Mouse (Mus musculus) cerebellum, adult 2 months (tissue): Measurements from ENCODE around the gene Rhou.

Source experiments
- CTCF ChIP-seq: fragments of 200-500 bp; IDR thresholded peaks from 2 replicates; pipeline ENCODE4 v1.5.1; 2011; ENCODE audit warnings: low read depth, mild to moderate bottlenecking, control low read depth, low read length, moderate library complexity, borderline replicate concordance; ENCODE audit not compliant: insufficient read depth
- POLR2A ChIP-seq: fragments of 200-500 bp; IDR thresholded peaks from 2 replicates; pipeline ENCODE4 v1.6.1; 2011; ENCODE audit warnings: low read length, control low read depth, borderline replicate concordance; ENCODE audit not compliant: insufficient read depth

DNA sequence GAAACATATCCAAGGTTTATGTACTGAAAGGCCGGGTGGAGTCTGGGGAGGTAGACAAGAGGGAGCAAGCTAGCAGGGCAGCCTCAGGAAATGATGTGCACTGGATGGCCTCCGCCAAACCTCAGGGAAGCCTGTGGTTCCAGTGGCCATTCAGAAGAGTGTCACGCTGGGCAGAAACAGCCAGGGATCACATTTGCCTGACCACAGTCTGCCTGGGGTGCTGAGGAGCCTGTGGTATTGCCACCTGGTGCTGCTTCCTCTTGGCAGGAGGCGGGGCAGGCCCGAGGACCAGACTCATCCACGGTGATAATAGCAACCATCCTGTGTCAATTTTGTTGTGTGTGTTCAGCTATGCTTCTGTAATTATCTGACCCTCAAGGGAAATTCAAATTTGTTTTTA, 18.9 kb downstream of the Rhou start:
- no peak for TF ChIP-seq CTCF
- TF ChIP-seq POLR2A, result no peak
